Mouse (Mus musculus) cortical plate, adult 2 months (tissue): ENCODE data around the gene Wdr27.

Experiments used
- CTCF ChIP-seq: fragments of 200-500 bp; IDR thresholded peaks from 2 replicates; pipeline ENCODE4 v1.5.1; 2011; ENCODE audit warnings: mild to moderate bottlenecking, control low read depth, low read length; ENCODE audit not compliant: insufficient read depth; ENCODE audit errors: extremely low read depth
- POLR2A ChIP-seq: fragments of 200-500 bp; IDR thresholded peaks from 2 replicates; pipeline ENCODE4 v1.6.1; 2011; ENCODE audit warnings: mild to moderate bottlenecking, low read length, control low read depth; ENCODE audit not compliant: insufficient read depth; ENCODE audit errors: extremely low read depth

- no peak for TF ChIP-seq CTCF
- TF ChIP-seq POLR2A, result no peak
Observed at GRCm38 (mm10) chr17:14943729-14944059, 736 bp upstream of the Wdr27 start.
